Mouse (Mus musculus): ENCODE results near the gene Dynll2. TPM values are rescaled to one million over a fixed set of nuclear protein-coding genes. Genes with fewer than 3 reads are reported as not detected.
"Not testable (repeated sequence)": the region's sequence is repeated elsewhere in the genome, so short reads cannot be mapped to it uniquely, and the experiment has no call there.

Gene Dynll2
- polyA plus RNA-seq, 1 experiment from 2014 or later = 13.7 TPM

DNA sequence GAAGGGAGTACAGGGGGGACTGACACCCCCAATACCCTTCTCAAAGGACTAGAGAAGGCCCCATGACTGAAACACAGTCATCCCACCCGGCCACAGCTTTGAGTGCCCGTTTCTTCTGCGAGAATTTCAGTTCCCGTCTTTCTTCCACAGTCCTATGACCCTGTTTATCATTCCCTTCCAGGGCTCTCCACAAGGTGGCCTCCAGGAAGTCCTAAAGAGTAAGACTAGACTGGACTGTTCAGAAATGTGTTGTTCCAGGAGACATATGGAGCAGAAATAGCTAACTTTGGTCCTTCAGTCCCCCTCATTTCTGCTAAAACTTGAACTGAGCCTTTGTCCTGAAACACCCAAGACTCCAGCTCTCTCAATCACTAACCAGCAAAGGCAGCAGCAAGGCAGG, 8.4 kb downstream of the Dynll2 start:
- Histone ChIP-seq H3K4me1 (ENCODE audit: control insufficient read depth, insufficient read depth, low read length) (no peaks in the 10 kb centered on the region), H3K27ac (replicated peaks; ENCODE audit: low read depth, low read length) (no peak overlapping the region), H3K4me3 (ENCODE audit: low read depth, low read length) (no peak overlapping the region), H3K4me2 (ENCODE audit: low read depth, low read length) (no peak overlapping the region), H3K27me3 (replicated peaks; ENCODE audit: control insufficient read depth, insufficient read depth, low read length) (no peaks in the 10 kb centered on the region), H3K9ac (ENCODE audit: low read depth, low read length) (no peak overlapping the region), H3K36me3 (ENCODE audit: control insufficient read depth, insufficient read depth, low read length) (peaks cover 63% of the 10 kb centered on the region), H3K9me3 (ENCODE audit: control insufficient read depth, low read length) (no peaks in the 10 kb centered on the region)
- 78% methylated on average over 4 of the region's 4 CpGs for WGBS
- DNase-seq (ENCODE audit: low spot score) = no peak
- no peak for ATAC-seq (ENCODE audit: low read depth)

DNA sequence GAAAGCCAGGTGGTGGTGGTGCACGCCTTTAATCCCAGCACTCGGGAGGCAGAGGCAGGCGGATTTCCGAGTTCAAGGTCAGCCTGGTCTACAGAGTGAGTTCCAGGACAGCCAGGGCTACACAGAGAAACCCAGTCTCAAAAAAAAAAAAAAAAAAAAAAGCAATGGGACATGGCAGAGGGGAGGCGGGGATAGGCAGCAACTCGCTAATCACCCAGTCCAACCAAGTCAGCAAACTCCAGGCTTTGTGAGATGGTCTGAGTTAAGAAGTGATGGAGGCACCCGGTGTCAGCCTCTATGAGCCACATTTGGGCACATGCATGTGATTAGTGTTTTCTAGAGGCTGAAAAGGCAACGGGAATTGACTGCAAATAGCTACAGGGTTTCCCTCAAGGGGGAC, 10.3 kb downstream of the Dynll2 start:
- peaks cover 46% of the 10 kb centered on the region for H3K36me3 ChIP-seq (ENCODE audit: control insufficient read depth, insufficient read depth, low read length)
- not testable (repeated sequence) for H3K4me2 ChIP-seq (ENCODE audit: low read depth, low read length); ATAC-seq (ENCODE audit: low read depth); H3K27me3 ChIP-seq (replicated peaks; ENCODE audit: control insufficient read depth, insufficient read depth, low read length); DNase-seq (ENCODE audit: low spot score); H3K4me1 ChIP-seq (ENCODE audit: control insufficient read depth, insufficient read depth, low read length); H3K27ac ChIP-seq (replicated peaks; ENCODE audit: low read depth, low read length); H3K4me3 ChIP-seq (ENCODE audit: low read depth, low read length); H3K9ac ChIP-seq (ENCODE audit: low read depth, low read length); H3K9me3 ChIP-seq (ENCODE audit: control insufficient read depth, low read length)
- 84% methylated on average over 8 of the region's 8 CpGs for WGBS

DNA sequence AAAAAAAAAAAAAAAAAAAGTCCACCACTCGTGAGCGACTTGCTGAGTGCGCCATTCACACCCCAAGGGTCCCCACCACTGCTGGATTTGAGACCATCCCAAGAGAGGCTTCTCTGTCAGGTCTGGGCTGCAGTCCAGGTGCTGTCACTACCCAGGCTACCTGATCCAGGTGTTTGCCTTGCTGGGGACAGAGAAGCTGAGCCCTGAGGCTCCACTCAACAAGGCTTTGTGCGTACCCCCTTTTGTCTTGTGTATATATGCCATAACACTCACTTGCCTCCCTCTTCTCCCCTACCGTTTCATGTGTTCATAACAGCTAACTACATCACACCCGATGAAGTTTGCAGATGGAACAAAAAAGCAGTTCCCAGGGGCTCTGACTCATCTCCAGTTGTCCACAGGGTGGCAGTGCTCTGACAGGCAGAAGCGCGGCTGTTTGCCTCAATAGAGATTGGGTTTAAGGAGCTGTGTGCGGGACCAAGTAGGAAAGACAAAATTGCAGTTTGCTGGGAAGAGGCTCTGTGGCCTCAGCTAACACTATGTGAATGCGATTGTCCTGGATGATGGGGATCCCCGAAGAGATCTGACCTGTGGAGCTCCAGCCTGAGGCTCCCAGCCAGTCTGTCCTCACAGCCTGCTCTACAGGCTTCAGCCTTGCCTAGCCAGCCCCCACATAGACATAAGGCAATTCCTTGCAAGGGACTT, 12.7 kb downstream of the Dynll2 start:
- whole genome bisulfite sequencing = 24% methylated on average over 10 of the region's 11 CpGs
- DNase-seq (ENCODE audit: low spot score) (peak; percentile 90), ATAC-seq (ENCODE audit: low read depth) (peak; percentile 68)

DNA sequence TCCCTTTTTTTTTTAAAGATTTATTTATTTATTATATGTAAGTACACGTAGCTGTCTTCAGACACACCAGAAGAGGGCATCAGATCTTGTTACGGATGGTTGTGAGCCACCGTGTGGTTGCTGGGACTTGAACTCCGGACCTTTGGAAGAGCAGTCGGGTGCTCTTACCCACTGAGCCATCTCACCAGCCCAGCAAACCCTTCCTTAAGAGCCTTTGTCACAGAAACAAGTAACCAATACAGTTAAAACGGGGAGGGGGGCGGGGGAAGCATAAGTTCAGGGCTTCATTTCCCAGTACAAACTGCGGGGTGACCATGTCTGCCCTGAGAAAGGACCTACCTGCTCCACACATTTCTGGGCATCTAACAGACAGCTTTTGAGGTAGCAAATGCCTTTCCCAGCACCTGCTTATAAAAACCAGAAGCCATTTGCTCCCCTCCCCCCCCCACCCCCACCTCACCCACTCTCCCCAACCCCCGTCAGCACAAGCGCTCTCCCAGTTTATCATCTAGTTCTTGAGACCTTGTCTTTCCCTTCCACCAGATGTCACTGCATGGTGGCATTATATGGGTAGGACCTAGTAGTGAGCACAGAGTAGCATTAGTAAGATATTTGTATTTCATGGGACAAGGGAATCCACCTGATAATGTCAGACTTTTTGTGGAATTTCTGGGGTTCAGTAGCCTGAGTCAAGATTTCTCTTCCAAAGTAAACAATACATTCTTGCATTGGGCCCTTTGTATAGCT, 13.6 kb downstream of the Dynll2 start:
- no peaks in the 10 kb centered on the region for H3K27me3 ChIP-seq (replicated peaks; ENCODE audit: control insufficient read depth, insufficient read depth, low read length)
- DNase-seq (ENCODE audit: low spot score) = peak; percentile 16
- ATAC-seq (ENCODE audit: low read depth) = no peak
- no peaks in the 10 kb centered on the region for H3K4me1 ChIP-seq (ENCODE audit: control insufficient read depth, insufficient read depth, low read length)
- H3K9ac ChIP-seq (ENCODE audit: low read depth, low read length) = no peak overlapping the region
- no peak overlapping the region for H3K4me2 ChIP-seq (ENCODE audit: low read depth, low read length)
- no peak overlapping the region for H3K4me3 ChIP-seq (ENCODE audit: low read depth, low read length)
- H3K9me3 ChIP-seq (ENCODE audit: control insufficient read depth, low read length) = no peaks in the 10 kb centered on the region
- peaks cover 13% of the 10 kb centered on the region for H3K36me3 ChIP-seq (ENCODE audit: control insufficient read depth, insufficient read depth, low read length)
- no peak overlapping the region for H3K27ac ChIP-seq (replicated peaks; ENCODE audit: low read depth, low read length)
- WGBS = 40% methylated on average over 10 of the region's 10 CpGs

More for the DNA sequence above, 12.7 kb downstream of the Dynll2 start:
- Histone ChIP-seq H3K4me2 (ENCODE audit: low read depth, low read length) (no peak overlapping the region), H3K9me3 (ENCODE audit: control insufficient read depth, low read length) (no peaks in the 10 kb centered on the region), H3K9ac (ENCODE audit: low read depth, low read length) (no peak overlapping the region), H3K27me3 (replicated peaks; ENCODE audit: control insufficient read depth, insufficient read depth, low read length) (no peaks in the 10 kb centered on the region), H3K4me3 (ENCODE audit: low read depth, low read length) (no peak overlapping the region), H3K4me1 (ENCODE audit: control insufficient read depth, insufficient read depth, low read length) (no peaks in the 10 kb centered on the region), H3K36me3 (ENCODE audit: control insufficient read depth, insufficient read depth, low read length) (peaks cover 22% of the 10 kb centered on the region), H3K27ac (replicated peaks; ENCODE audit: low read depth, low read length) (no peak overlapping the region)

DNA sequence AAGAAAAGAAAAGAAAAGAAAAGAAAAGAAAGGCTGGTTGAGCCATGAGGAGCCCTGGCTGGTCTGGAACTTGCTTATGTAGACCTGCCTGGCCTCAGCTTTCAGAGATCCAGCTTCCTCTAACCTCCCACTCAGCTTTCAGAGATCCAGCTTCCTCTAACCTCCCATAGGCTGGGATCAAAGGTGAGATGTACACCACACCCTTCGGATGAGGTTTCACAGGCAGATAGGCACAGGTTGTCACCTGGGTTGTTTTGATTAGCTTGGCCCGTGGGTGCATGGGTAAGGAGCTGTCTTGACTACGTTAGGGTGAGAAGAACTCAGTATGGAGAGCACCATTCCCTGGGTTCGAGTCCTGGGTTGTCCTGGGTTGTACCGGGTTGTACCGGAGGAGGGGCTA, 14.5 kb downstream of the Dynll2 start:
- WGBS = 80% methylated on average over 6 of the region's 6 CpGs
- H3K4me1 ChIP-seq (ENCODE audit: control insufficient read depth, insufficient read depth, low read length) = no peaks in the 10 kb centered on the region
- H3K4me3 ChIP-seq (ENCODE audit: low read depth, low read length) = no peak overlapping the region
- no peak overlapping the region for H3K9ac ChIP-seq (ENCODE audit: low read depth, low read length)
- ATAC-seq (ENCODE audit: low read depth) (no peak), DNase-seq (ENCODE audit: low spot score) (no peak)
- no peaks in the 10 kb centered on the region for H3K27me3 ChIP-seq (replicated peaks; ENCODE audit: control insufficient read depth, insufficient read depth, low read length)
- H3K36me3 ChIP-seq (ENCODE audit: control insufficient read depth, insufficient read depth, low read length) = peaks cover 4% of the 10 kb centered on the region; the same call in 1 of the 2 replicates
- H3K27ac ChIP-seq (replicated peaks; ENCODE audit: low read depth, low read length) = no peak overlapping the region
- no peaks in the 10 kb centered on the region for H3K9me3 ChIP-seq (ENCODE audit: control insufficient read depth, low read length)
- H3K4me2 ChIP-seq (ENCODE audit: low read depth, low read length) = no peak overlapping the region

DNA sequence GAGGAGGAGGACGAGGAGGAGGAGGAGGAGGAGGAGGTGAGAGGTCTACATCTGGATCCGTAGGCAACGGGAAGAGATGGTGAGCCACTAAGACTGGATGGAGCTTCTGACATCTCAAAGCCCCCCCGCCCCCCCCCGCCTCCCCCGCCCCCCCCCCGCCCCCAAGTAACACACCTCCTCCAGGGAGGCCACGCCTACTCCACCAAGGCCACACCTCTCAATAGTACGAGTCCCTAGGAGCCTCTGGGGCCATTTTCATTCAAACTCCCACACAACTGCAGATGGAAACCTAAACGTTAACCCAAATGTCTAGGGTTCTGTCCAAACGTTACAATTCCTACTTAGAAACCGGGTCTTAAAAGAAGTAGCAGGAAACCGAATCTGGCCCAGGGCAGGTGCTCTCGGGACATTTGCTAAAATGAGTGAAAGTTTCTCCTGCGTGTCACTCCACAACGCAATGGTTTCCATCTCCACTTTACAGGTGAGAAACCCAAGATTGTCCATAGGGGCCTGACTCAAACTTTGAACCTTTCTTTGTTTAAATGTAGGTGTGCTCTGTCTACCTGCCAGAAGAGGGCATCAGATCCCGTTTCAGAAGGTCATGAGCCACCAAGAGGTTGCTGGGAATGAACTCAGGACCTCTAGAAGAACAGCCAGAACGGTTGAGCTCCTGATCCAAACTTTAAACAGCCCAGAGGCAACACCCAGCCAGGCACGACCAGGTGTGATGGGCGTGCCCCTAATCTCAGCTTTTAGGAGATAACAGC, 18.8 kb downstream of the Dynll2 start:
- ATAC-seq (ENCODE audit: low read depth) = no peak
- Histone ChIP-seq H3K9ac (ENCODE audit: low read depth, low read length) (no peak overlapping the region), H3K9me3 (ENCODE audit: control insufficient read depth, low read length) (no peaks in the 10 kb centered on the region), H3K27ac (replicated peaks; ENCODE audit: low read depth, low read length) (no peak overlapping the region), H3K36me3 (ENCODE audit: control insufficient read depth, insufficient read depth, low read length) (no peaks in the 10 kb centered on the region), H3K27me3 (replicated peaks; ENCODE audit: control insufficient read depth, insufficient read depth, low read length) (no peaks in the 10 kb centered on the region), H3K4me3 (ENCODE audit: low read depth, low read length) (no peak overlapping the region), H3K4me2 (ENCODE audit: low read depth, low read length) (peak overlapping the region; percentile 49), H3K4me1 (ENCODE audit: control insufficient read depth, insufficient read depth, low read length) (no peaks in the 10 kb centered on the region)
- 20% methylated on average over 16 of the region's 20 CpGs for WGBS
- DNase-seq (ENCODE audit: low spot score) = no peak

DNA sequence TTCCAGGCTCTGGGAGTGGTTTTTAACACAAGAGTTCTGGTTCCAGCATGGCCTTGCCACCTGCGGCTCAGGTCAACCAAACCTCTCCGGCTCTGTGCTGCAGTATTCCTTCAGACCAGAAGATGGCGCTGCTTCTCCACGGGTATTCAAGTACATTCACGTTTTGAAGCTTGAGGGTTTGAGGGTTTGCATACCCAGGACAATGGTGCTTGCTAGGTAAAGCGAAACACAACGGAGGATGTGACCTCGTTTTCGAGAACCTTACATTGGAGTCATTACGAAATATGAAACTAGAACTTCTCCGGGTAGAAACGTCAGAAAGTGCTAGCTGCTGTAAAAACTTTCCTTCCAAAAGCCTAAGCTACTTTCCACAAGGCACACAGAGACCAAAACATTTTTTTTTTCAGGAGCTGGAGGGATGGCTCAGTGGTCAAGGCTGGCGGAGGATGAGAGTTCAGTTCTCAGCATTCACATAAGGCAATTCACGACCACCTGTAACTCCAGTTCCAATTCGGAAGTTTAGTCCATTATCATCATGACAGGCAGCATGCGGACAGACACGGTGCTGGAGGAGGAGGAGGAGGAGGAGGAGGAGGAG, 19.5 kb downstream of the Dynll2 start:
- Histone ChIP-seq H3K27ac (replicated peaks; ENCODE audit: low read depth, low read length) (no peak overlapping the region), H3K27me3 (replicated peaks; ENCODE audit: control insufficient read depth, insufficient read depth, low read length) (no peaks in the 10 kb centered on the region), H3K4me3 (ENCODE audit: low read depth, low read length) (peak overlapping the region; percentile 21), H3K9ac (ENCODE audit: low read depth, low read length) (no peak overlapping the region), H3K4me1 (ENCODE audit: control insufficient read depth, insufficient read depth, low read length) (no peaks in the 10 kb centered on the region), H3K36me3 (ENCODE audit: control insufficient read depth, insufficient read depth, low read length) (no peaks in the 10 kb centered on the region), H3K4me2 (ENCODE audit: low read depth, low read length) (peak overlapping the region; percentile 49), H3K9me3 (ENCODE audit: control insufficient read depth, low read length) (no peaks in the 10 kb centered on the region)
- WGBS = 3% methylated on average over 15 of the region's 17 CpGs
- DNase-seq (ENCODE audit: low spot score) (peak; percentile 88), ATAC-seq (ENCODE audit: low read depth) (peak; percentile 45; the same call in 1 of the 2 replicates)

DNA sequence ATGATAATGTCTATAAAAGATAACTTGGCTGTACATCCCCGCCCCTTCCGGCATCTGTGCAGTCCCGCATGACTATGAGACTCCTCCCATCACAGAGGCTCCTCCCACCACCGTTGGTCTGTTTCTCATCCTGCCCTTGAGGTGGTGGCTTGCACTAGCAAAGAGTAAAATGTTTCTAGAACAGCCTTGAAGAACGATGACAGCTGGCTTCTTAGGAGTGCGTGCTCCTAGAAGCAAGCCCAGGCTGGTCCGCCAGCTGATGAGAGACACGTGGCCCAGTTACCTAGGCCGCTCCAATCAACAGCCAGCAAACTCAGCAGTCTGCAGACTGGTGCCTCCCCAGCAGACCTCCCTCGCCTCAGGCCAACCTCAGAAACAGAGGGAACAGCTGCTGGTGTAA, 21.1 kb downstream of the Dynll2 start:
- peak; percentile 93 for ATAC-seq (ENCODE audit: low read depth)
- H3K9ac ChIP-seq (ENCODE audit: low read depth, low read length) = no peak overlapping the region

More for the DNA sequence above, 21.1 kb downstream of the Dynll2 start:
- Histone ChIP-seq H3K9me3 (ENCODE audit: control insufficient read depth, low read length) (no peaks in the 10 kb centered on the region), H3K27me3 (replicated peaks; ENCODE audit: control insufficient read depth, insufficient read depth, low read length) (no peaks in the 10 kb centered on the region), H3K4me2 (ENCODE audit: low read depth, low read length) (no peak overlapping the region), H3K36me3 (ENCODE audit: control insufficient read depth, insufficient read depth, low read length) (no peaks in the 10 kb centered on the region), H3K4me3 (ENCODE audit: low read depth, low read length) (no peak overlapping the region), H3K4me1 (ENCODE audit: control insufficient read depth, insufficient read depth, low read length) (no peaks in the 10 kb centered on the region), H3K27ac (replicated peaks; ENCODE audit: low read depth, low read length) (no peak overlapping the region)
- 26% methylated on average over 10 of the region's 10 CpGs for WGBS
- DNase-seq (ENCODE audit: low spot score) = peak; percentile 88

Data from embryonic facial prominence, embryonic 14.5 days (tissue).